Mouse (Mus musculus): ENCODE data around the gene Dusp10.

DNA sequence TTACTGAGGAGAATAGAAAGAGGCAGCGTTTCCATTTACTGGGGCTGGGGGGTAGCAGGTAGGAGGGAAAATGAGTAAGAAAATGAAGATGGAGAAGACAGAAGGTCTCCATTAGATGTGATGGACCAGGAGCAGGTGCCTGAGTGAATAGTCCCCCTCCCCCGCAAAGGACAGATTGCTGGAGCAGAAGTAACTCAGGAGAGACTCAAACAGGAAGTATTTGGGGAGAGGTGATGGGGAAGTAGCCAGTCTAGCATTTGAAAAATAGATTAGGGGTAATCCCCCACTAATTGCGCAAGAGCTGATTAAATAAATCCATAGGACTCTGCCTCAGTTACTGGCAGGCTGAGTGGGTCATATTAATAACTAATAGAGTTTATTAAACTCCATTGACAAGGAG lies 66.2 kb downstream of the Dusp10 start:
- TF ChIP-seq POLR2A (IDR thresholded peaks at IDR 0.05; ENCODE audit: extremely low read depth, insufficient read depth, low read length) (no peak), CTCF (IDR thresholded peaks at IDR 0.05; ENCODE audit: low read depth, low read length) (no peak)
